8 mouse cellular contexts compared by ENCODE assay signal in the genomic region with DNA sequence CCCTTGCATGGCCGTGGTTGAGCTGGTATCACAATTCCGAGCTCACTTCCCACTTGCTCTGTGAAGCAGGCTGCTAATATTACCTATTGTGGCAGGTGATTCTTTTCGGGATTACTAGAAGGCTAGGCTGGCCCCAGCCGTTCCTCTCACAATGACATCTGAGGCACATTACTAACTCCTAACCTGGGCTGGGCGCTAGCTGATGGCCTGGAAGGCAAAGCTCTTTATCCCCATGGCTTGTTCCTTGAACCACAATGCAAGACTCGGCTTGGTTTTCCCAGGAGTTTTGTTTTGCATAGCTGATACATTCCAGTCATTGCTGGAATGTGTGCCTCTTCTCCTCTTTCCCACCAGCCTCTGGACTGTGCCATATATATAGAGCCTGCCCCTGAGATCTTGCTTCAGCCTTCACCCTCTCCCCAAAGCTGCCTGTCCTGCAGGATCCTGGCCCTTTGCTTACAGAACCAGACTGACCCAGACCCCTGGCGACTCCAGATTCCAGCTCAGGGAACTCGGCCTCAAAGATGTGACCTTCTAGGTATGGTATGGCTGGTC. TPM values are rescaled to one million over a fixed set of nuclear protein-coding genes. Genes with fewer than 3 reads are reported as not detected.
DNase-seq lines count a peak whose midpoint lies in the region; ATAC-seq lines count a peak whose summit lies in the region.

A gene (plus strand): TSS at position 404 of the 555 bp plus-strand sequence.

- H3K4me2 ChIP-seq in embryonic facial prominence, embryonic 12.5 days (replicated peaks), result no peak within 1 kb of the TSS
- no peak within 1 kb of the TSS for H3K4me2 ChIP-seq in liver, embryonic 15.5 days

- H3K27ac ChIP-seq in embryonic facial prominence, embryonic 12.5 days, result no peak within 1 kb of the TSS
- no peak within 1 kb of the TSS for H3K27ac ChIP-seq in liver, embryonic 15.5 days (replicated peaks)

- H3K9ac ChIP-seq in embryonic facial prominence, embryonic 12.5 days, result no peak within 1 kb of the TSS
- H3K9ac ChIP-seq in liver, embryonic 15.5 days, result no peak within 1 kb of the TSS

- no peak for DNase-seq in heart, postnatal 4 days
- DNase-seq in testis, postnatal 14 days (ENCODE audit: low spot score), result no peak
- no peak for DNase-seq in spleen, adult 18-20 months
- DNase-seq in kidney, adult 8-10 months, result no peak

- H3K27me3 ChIP-seq in megakaryocyte, embryonic 14.5 days (replicated peaks), result no peaks in the 10 kb centered on the region
- no peaks in the 10 kb centered on the region for H3K27me3 ChIP-seq in embryonic facial prominence, embryonic 12.5 days
- no peaks in the 10 kb centered on the region for H3K27me3 ChIP-seq in liver, embryonic 15.5 days

- ATAC-seq in megakaryocyte, adult 5-6 weeks (ENCODE audit: poor library complexity, severe bottlenecking), result no peak
- peak; percentile 41; the same call in 1 of the 2 replicates for ATAC-seq in embryonic facial prominence, embryonic 12.5 days (ENCODE audit: insufficient number of reproducible peaks, insufficient read depth, low FRiP score, low TSS enrichment)
- ATAC-seq in liver, embryonic 15.5 days (ENCODE audit: insufficient read depth), result no peak

- no peak within 1 kb of the TSS for H3K4me3 ChIP-seq in megakaryocyte, embryonic 14.5 days (replicated peaks)
- no peak within 1 kb of the TSS for H3K4me3 ChIP-seq in embryonic facial prominence, embryonic 12.5 days
- no peak within 1 kb of the TSS for H3K4me3 ChIP-seq in liver, embryonic 15.5 days (replicated peaks)

- 61% methylated on average over 8 of the region's 8 CpGs for WGBS in embryonic facial prominence, embryonic 12.5 days
- 53% methylated on average over 8 of the region's 8 CpGs for WGBS in liver, embryonic 15.5 days (ENCODE audit: insufficient replicate concordance)

- no peaks in the 10 kb centered on the region for H3K36me3 ChIP-seq in megakaryocyte, embryonic 14.5 days (replicated peaks; ENCODE audit: low read length)
- H3K36me3 ChIP-seq in embryonic facial prominence, embryonic 12.5 days, result no peaks in the 10 kb centered on the region
- no peaks in the 10 kb centered on the region for H3K36me3 ChIP-seq in liver, embryonic 15.5 days (replicated peaks)

- no peaks in the 10 kb centered on the region for H3K9me3 ChIP-seq in megakaryocyte, embryonic 14.5 days
- no peaks in the 10 kb centered on the region for H3K9me3 ChIP-seq in embryonic facial prominence, embryonic 12.5 days
- no peaks in the 10 kb centered on the region for H3K9me3 ChIP-seq in liver, embryonic 15.5 days (replicated peaks)

- peaks cover 81% of the 10 kb centered on the region for H3K4me1 ChIP-seq in megakaryocyte, embryonic 14.5 days
- H3K4me1 ChIP-seq in embryonic facial prominence, embryonic 12.5 days, result peaks cover under 1% of the 10 kb centered on the region; the same call in 1 of the 2 replicates
- peaks cover 7% of the 10 kb centered on the region; the same call in 1 of the 2 replicates for H3K4me1 ChIP-seq in liver, embryonic 15.5 days (replicated peaks)

RNA-seq across cellular contexts. Expression of the gene that starts here (rescaled TPM):
- 18.9 TPM in 1 of 2 replicates, not detected in the other for polyA plus RNA-seq in megakaryocyte, embryonic 14.5 days (2012; ENCODE audit: insufficient read depth, low replicate concordance)
- total RNA-seq in megakaryocyte, adult 5-6 weeks (2015), result 7.3 and 9.2 TPM in 2 replicates
- total RNA-seq in megakaryocyte, adult 5-6 weeks (2017), result 8.4 and 10.0 TPM in 2 replicates
- polyA plus RNA-seq in embryonic facial prominence, embryonic 12.5 days (2016; fragmentation: Nextera tagmentation; extraction: Ambion mirVana), result 17.5 and 18.3 TPM in 2 replicates
- 10 to 100 TPM; 41.2 to 42.6 TPM for total RNA-seq in heart, postnatal 4 days (2021)
- polyA plus RNA-seq in liver, embryonic 15.5 days (2015; fragmentation: Nextera tagmentation; extraction: Ambion mirVana), result 30.7 and 32.0 TPM in 2 replicates
